Comparison of ENCODE assay signal across 15 mouse cellular contexts in genomic region chr7:82378311-82378710, GRCm38 (mm10). TPM values are rescaled to one million over a fixed set of nuclear protein-coding genes. Genes with fewer than 3 reads are reported as not detected.
"Had no signal": no experiment of that assay in that cellular context is flagged by ENCODE, and none has a peak within 500 bp of the region (broad histone marks: within the 10 kb centered on the region; RNA-seq: fewer than 3 reads in every experiment).

No protein-coding gene starts in this region.

- DNase-seq: gastrocnemius, adult 2 months; gastrocnemius, postnatal 10 days; gastrocnemius, postnatal 25 days; heart, adult 18-20 months; heart, postnatal 10 days; heart, postnatal 4 days; kidney, adult 18-20 months; kidney, adult 8-10 months; kidney, postnatal 10 days; kidney, postnatal 25 days; kidney, postnatal 4 days; liver; liver, embryonic 13.5 days; liver, postnatal 0 days had no signal

RNA-seq across cellular contexts. Expression of gene Adamtsl3, which starts 42.8 kb away (rescaled TPM):
- total RNA-seq: granulocyte monocyte progenitor cell, adult 5-6 weeks had no signal
